Mouse (Mus musculus) C2C12 (cell line): Measurements from ENCODE around the gene Papss2. TPM values are rescaled to one million over a fixed set of nuclear protein-coding genes. Genes with fewer than 3 reads are reported as not detected.

Source experiments
- H3K27me3 ChIP-seq: one replicate; pipeline ENCODE4 v1.6.1; 2011; ENCODE audit not compliant: control insufficient read depth, insufficient read depth, insufficient read length
- H3K36me3 ChIP-seq: one replicate; pipeline ENCODE4 v1.6.1; 2011; ENCODE audit not compliant: control insufficient read depth, insufficient read depth
- H3K4me3 ChIP-seq: one replicate; pipeline ENCODE4 v1.5.1; 2011; ENCODE audit warnings: mild to moderate bottlenecking, control low read depth; ENCODE audit not compliant: poor library complexity, insufficient read depth, severe bottlenecking
- H3K79me2 ChIP-seq: one replicate; pipeline ENCODE4 v1.6.1; 2011; ENCODE audit not compliant: control insufficient read depth, insufficient read depth
- H3K79me3 ChIP-seq: one replicate; pipeline ENCODE4 v1.6.1; 2011; ENCODE audit warnings: low read depth, control low read depth
- H3ac ChIP-seq: one replicate; pipeline ENCODE3; 2011; ENCODE audit warnings: low read depth; ENCODE audit not compliant: control insufficient read depth, insufficient read length
- CEBPB ChIP-seq: IDR thresholded peaks from one replicate; pipeline ENCODE4 v1.6.1; 2011; ENCODE audit warnings: low read depth, mild to moderate bottlenecking, control low read depth, moderate library complexity
- CTCF ChIP-seq: IDR thresholded peaks from one replicate; pipeline ENCODE4 v1.5.1; 2011; ENCODE audit not compliant: control insufficient read depth, insufficient read depth, insufficient read length
- FOSL1 ChIP-seq: IDR thresholded peaks from one replicate; pipeline ENCODE4 v1.8.0; 2011; ENCODE audit warnings: mild to moderate bottlenecking, low read length; ENCODE audit not compliant: poor library complexity, insufficient read depth, severe bottlenecking
- MAX ChIP-seq: IDR thresholded peaks from one replicate; pipeline ENCODE4 v1.6.1; 2011; ENCODE audit warnings: mild to moderate bottlenecking, control low read depth
- MYOD1 ChIP-seq: IDR thresholded peaks from one replicate; pipeline ENCODE4 v1.6.1; 2011; ENCODE audit warnings: low read depth; ENCODE audit not compliant: control insufficient read depth, insufficient read length
- MYOG ChIP-seq: IDR thresholded peaks from one replicate; pipeline ENCODE4 v1.6.1; 2011; ENCODE audit not compliant: control insufficient read depth, insufficient read length; ENCODE audit errors: extremely low read depth
- USF1 ChIP-seq: IDR thresholded peaks from one replicate; pipeline ENCODE4 v1.6.1; 2011; ENCODE audit warnings: low read depth, mild to moderate bottlenecking, control low read depth, moderate library complexity
- polyA plus RNA-seq: library from polyadenylated mRNA; unstranded; fragments of >200 nt; fragmentation: generic; extraction: Trizol; gene quantifications from one replicate; pipeline ENCODE4 v1.2.1, GENCODE M21; 2012; ENCODE audit warnings: missing spikeins

The Papss2 gene
- polyA plus RNA-seq, 1 experiment: 0.29 TPM

DNA sequence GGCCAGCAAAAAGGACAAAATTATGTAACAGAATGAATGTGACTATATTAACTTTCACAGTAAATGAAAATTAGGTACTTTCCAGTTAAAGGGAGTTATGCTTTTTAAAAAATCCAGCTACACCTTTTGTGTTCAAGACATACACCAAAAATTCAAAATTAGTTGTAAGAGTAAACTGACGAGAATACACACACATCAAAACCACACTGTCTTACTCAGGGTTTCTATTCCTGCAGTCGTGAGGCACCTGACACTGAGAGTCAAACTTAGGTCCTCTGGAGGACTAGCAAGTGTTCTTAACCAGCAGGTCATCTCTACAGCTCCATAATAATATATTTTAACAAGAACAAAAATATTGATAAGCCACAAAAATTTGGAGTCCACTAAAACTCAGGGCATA is 101.1 kb downstream of the Papss2 start:
- TF ChIP-seq MYOD1 (no peak), CEBPB (no peak), FOSL1 (no peak), MYOG (no peak), USF1 (no peak), CTCF (no peak), MAX (no peak)
- Histone ChIP-seq H3K27me3 (no peaks in the 10 kb centered on the region), H3K79me3 (no peaks in the 10 kb centered on the region), H3K36me3 (peaks cover 83% of the 10 kb centered on the region), H3ac (no peak overlapping the region), H3K79me2 (no peaks in the 10 kb centered on the region), H3K4me3 (no peak overlapping the region)

DNA sequence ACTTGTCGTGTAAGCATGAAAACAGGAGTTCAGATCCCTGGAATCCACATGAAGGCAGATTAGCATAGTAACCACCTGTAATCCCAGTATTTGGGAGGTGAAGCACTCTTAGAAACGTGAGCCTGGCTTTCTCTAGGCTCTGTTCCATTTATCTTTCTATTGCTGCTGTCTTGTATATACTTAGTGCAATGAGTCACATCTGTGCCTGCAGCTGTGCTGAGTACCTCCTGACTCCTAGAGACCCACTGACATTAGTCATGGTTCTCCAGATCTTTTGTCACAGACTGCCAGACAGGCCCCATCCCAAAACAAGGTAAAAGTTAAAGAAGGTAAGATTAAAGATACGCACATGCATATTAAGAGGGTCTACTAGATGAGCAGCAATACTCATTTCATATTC is 106.6 kb downstream of the Papss2 start:
- peaks cover 40% of the 10 kb centered on the region for H3K79me2 ChIP-seq
- H3K79me3 ChIP-seq: peaks cover 15% of the 10 kb centered on the region
- H3K36me3 ChIP-seq: peaks cover 80% of the 10 kb centered on the region
- no peaks in the 10 kb centered on the region for H3K27me3 ChIP-seq
- no peak overlapping the region for H3ac ChIP-seq
- no peak overlapping the region for H3K4me3 ChIP-seq
- TF ChIP-seq MAX (no peak), CEBPB (no peak), USF1 (no peak), FOSL1 (no peak), MYOG (no peak), MYOD1 (no peak), CTCF (no peak)

GRCm38 (mm10) chr19:32708996-32709395 is 113.4 kb downstream of the Papss2 start:
- Histone ChIP-seq H3K79me2 (peaks cover 76% of the 10 kb centered on the region), H3K36me3 (peaks cover 37% of the 10 kb centered on the region), H3ac (no peak overlapping the region), H3K79me3 (peaks cover 54% of the 10 kb centered on the region), H3K4me3 (no peak overlapping the region), H3K27me3 (no peaks in the 10 kb centered on the region)
- TF ChIP-seq CEBPB: no peak
- TF ChIP-seq MYOG: no peak
- TF ChIP-seq USF1: no peak

- Histone ChIP-seq H3K36me3 (peaks cover 29% of the 10 kb centered on the region), H3ac (no peak overlapping the region), H3K79me3 (peaks cover 48% of the 10 kb centered on the region), H3K79me2 (peaks cover 66% of the 10 kb centered on the region), H3K27me3 (no peaks in the 10 kb centered on the region), H3K4me3 (no peak overlapping the region)
- TF ChIP-seq CEBPB: no peak
- no peak for TF ChIP-seq MYOG
- TF ChIP-seq USF1: no peak
- no peak for TF ChIP-seq FOSL1
- TF ChIP-seq MAX: no peak
- no peak for TF ChIP-seq MYOD1
- TF ChIP-seq CTCF: no peak
Measured at GRCm38 (mm10) chr19:32710288-32710687, 114.7 kb downstream of the Papss2 start.

DNA sequence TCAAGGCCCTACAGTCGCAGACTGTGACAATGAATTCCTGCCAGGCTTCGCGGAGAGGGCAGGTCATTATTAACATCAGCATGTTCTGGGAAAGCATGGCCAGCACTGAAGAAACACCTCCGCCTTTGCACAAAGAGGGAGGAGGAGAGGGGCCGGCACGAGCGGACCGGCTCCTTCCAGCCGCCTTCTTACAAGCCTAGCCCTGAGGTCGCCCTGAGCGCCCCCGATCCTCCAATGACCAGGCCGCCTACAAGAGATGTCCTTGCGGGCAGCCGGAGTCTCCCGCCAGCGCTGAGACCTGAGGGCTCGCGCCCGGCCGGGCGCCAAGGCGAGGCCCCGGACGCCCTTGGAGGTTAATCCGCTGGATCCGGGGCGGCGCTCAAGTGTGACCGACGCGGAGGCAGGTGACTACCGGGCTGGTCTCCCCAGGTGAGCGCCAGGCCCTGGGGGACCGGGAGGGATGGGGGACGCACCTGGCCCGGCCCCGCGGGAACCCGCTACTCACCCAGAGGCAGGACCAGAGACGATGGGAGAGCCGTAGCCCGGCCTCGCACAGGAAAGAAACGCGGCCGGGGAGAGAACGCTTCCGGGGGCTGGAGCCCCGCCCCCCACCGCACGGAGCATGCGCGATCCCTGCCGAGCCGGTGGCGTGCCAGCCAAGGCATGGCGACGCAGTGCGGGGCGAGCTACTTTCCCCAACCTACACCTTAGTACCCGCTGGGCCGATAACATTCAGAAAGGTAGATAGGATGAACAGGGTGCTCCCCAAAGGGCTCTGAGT is 116.4 kb downstream of the Papss2 start:
- H3K27me3 ChIP-seq: no peaks in the 10 kb centered on the region
- H3K36me3 ChIP-seq: peaks cover 13% of the 10 kb centered on the region
- peak overlapping the region; percentile 93 for H3ac ChIP-seq
- H3K79me2 ChIP-seq: peaks cover 49% of the 10 kb centered on the region
- peak overlapping the region; percentile 69 for H3K4me3 ChIP-seq
- no peak for TF ChIP-seq USF1
- TF ChIP-seq FOSL1: no peak
- TF ChIP-seq CTCF: no peak
- no peak for TF ChIP-seq CEBPB
- no peak for TF ChIP-seq MYOG
- peak; percentile 78 for TF ChIP-seq MAX
- H3K79me3 ChIP-seq: peaks cover 42% of the 10 kb centered on the region

- H3K27me3 ChIP-seq: no peaks in the 10 kb centered on the region
Measured at GRCm38 (mm10) chr19:32712588-32713042, 117.0 kb downstream of the Papss2 start.

DNA sequence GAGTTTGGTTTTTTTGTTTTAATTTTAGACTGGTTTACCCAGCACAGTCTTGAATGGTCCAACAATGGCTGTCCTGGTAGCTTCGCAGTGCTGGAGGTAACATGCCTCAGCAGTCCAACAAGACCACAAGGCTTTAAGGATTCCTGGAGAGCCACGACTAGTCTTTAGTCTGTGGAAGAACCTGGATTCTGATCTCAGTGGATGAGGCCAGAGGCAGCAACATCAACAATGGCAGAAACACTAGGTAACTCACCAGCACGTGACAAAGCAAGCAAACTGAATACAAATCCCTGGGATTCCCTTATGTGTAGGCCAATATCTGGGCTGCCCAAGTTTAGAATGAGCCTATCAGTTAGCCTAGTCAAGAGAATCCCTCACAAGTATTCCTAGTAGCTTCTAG is 117.9 kb downstream of the Papss2 start:
- no peak overlapping the region for H3ac ChIP-seq
- H3K79me2 ChIP-seq: peaks cover 36% of the 10 kb centered on the region
- H3K4me3 ChIP-seq: no peak overlapping the region
- peaks cover 33% of the 10 kb centered on the region for H3K79me3 ChIP-seq
- peaks cover 13% of the 10 kb centered on the region for H3K36me3 ChIP-seq
- no peaks in the 10 kb centered on the region for H3K27me3 ChIP-seq
- TF ChIP-seq MAX: no peak

More at GRCm38 (mm10) chr19:32712588-32713042, 117.0 kb downstream of the Papss2 start:
- TF ChIP-seq MYOD1: no peak
- peak overlapping the region; percentile 41 for H3ac ChIP-seq
- H3K79me2 ChIP-seq: peaks cover 45% of the 10 kb centered on the region
- H3K4me3 ChIP-seq: peak overlapping the region; percentile 69
- peaks cover 13% of the 10 kb centered on the region for H3K36me3 ChIP-seq
- H3K79me3 ChIP-seq: peaks cover 38% of the 10 kb centered on the region
